Mouse (Mus musculus) kidney, adult 11 months (tissue): ENCODE data around the gene Galp.
"Not testable (repeated sequence)": the region's sequence is repeated elsewhere in the genome, so short reads cannot be mapped to it uniquely, and the experiment has no call there.

Experiments used
- DNase-seq: peaks from one replicate; pipeline ENCODE4 v3.0.0; 2022

Gene Galp

GRCm38 (mm10) chr7:6182882-6183281 lies 14.0 kb upstream of the Galp start:
- DNase-seq: no peak

DNA sequence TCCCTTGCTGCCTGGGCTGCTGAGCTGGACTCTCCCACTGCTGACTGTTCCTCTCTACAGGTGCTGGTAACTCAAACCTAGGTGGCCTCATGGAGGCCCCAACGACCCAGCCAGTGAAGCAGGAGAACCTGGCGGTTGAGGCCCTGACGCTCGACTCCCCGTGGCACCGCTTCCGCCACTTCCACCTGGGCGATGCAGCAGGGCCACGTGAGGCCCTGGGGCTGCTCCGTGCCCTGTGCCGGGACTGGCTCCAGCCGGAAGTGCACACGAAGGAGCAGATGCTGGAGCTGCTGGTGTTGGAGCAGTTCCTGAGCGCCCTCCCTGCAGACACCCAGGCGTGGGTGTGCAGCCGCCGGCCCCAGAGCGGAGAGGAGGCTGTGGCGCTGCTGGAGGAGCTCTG lies 13.1 kb upstream of the Galp start:
- peak; percentile 69 for DNase-seq

GRCm38 (mm10) chr7:6184521-6184920 lies 12.4 kb upstream of the Galp start:
- DNase-seq: peak; percentile 67

DNA sequence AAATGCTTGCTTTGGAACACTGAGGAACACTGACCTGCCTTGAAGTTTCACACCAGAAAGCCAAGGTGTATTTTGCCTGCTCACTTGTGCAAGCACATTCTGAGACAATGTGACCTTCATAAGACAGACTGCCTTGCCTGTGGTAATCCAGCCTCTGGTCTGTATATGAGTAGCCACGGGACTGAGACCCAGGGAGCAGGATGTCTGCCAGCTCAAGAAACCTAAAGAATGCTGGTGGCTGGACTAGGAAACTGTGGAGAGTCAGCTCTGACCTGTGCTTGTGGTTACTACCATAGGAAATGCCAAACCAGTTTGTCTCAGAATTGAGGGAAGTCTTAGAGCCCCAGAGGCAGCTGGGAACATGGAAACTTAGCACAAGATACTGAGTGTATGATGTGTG lies 11.5 kb upstream of the Galp start:
- DNase-seq: peak; percentile 30

DNA sequence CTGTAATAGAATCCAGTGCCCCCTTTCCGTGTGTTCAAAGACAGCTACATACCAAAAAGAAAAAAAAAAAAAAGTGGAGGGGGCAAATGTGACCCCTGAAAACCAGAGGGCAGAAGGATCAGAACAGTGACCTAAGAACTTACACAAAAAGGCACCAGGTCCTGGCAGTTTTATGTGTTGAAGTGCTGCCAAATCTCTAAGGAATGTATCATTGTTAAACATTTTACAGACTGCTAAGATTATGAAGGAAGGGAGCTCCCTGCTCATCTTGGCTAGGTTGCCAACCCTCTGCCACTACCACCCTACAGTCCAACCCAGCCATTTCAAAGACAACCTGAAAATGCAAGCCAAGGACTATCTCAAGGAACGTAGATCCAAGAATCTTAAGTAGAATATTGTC lies 10.7 kb upstream of the Galp start:
- peak; percentile 43 for DNase-seq

- DNase-seq: no peak
Measured at GRCm38 (mm10) chr7:6186756-6187155, 10.1 kb upstream of the Galp start.

- peak; percentile 57 for DNase-seq
Measured at GRCm38 (mm10) chr7:6189542-6189941, 7.3 kb upstream of the Galp start.

DNA sequence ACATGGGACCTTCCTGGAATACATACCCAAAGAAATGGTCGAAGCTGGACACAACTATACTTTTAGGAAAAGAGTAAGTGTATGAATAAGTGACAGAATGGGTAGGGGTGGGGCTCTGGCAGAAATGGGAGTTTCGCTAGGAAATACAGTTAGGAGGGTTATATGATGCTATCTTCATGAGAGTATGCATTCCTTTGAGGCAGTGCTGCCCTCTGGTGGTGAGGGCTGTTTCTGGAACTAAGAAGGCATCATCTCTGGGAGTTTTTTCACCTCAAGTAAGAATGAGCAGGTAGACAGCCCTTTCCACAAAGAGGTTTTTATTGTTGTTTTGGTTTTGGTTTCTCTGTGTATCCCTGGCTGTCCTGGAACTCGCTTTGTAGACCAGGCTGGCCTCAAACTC lies 5.5 kb upstream of the Galp start:
- DNase-seq: peak; percentile 62

- no peak for DNase-seq
Measured at GRCm38 (mm10) chr7:6194129-6194528, 2.8 kb upstream of the Galp start.

- no peak for DNase-seq
Measured at GRCm38 (mm10) chr7:6195777-6196176, 1.1 kb upstream of the Galp start.

DNA sequence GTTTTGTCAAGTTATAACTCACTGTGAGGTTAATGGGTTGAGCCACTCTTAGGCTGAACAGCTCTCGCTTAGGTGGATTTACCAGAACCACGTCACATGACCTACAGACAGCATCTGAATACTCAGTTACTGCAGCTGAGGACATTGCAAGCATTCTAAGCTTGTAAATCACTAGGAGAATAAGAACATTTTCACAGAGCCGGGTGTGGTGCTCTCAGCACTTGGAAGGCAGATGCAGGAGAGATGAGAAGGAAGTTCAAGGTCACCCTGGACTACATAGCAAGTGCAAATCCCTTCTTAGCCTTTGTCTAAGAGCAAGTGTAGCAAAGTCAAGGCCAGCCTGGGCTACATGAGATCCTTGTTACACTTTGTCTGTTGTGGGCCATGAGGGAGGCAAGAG lies 7.3 kb downstream of the Galp start:
- no peak for DNase-seq

- DNase-seq: no peak
Measured at GRCm38 (mm10) chr7:6213144-6213543, 16.3 kb downstream of the Galp start.

GRCm38 (mm10) chr7:6214691-6215090 lies 17.8 kb downstream of the Galp start:
- not testable (repeated sequence) for DNase-seq

- no peak for DNase-seq
Measured at GRCm38 (mm10) chr7:6220147-6220546, 23.3 kb downstream of the Galp start.

GRCm38 (mm10) chr7:6221978-6222377 lies 25.1 kb downstream of the Galp start, which contains the start of gene Zscan5b:
TSS of gene Zscan5b (plus strand) at chr7:6222278.
- DNase-seq: no peak

GRCm38 (mm10) chr7:6228491-6228890 lies 31.6 kb downstream of the Galp start:
- peak; percentile 35 for DNase-seq

GRCm38 (mm10) chr7:6239787-6240186 lies 42.9 kb downstream of the Galp start:
- DNase-seq: peak; percentile 5

GRCm38 (mm10) chr7:6240841-6241425 lies 44.0 kb downstream of the Galp start:
- peak; percentile 6 for DNase-seq

DNA sequence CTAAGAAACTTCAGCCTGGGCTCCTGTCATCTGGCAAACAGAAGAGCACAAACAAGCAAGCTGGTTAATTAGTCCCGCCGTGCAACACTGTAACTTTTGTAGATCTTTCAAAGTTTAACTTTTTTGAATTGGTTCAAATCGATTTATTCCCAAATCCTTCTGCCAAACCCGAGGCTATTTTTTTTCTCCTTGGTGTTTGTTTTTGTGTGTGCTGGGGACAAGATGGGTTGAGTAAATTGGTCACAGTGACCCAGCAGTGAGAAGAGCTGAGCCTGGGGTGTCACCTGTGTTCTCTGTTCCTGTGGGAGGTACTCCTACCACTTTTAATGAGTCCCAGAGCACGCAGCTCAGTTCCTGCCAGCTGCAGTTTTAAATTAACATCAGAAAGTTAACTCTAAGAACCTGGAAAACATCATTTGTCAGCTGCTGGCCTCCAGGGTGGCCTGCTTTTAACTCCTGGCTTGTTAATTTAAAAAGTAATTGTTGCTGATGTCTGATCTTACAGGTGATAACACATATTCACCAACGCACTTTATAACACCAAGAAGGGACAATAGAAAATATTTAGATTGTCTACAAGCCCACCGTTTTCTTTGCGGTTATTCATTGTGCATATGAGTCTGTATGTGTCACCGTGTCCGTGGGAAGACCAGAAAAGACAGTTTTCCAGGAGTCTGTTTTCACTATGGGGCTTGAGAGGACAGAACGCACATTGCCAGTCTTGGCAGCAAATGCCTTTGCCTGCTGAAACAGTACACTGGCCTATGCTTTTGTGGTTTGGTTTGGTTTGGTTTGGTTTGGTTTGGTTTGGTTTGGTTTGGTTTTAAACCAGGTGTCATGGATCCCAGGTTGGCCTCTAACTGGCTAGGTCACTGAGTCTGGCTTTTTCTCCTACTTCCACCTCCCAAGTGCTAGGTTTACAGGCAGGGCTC lies 47.7 kb downstream of the Galp start:
- peak; percentile 55 for DNase-seq

- no peak for DNase-seq
Measured at GRCm38 (mm10) chr7:6252410-6252809, 55.5 kb downstream of the Galp start, which contains the start of gene Epp13. TSS of gene Epp13 (plus strand) at chr7:6252710.

DNA sequence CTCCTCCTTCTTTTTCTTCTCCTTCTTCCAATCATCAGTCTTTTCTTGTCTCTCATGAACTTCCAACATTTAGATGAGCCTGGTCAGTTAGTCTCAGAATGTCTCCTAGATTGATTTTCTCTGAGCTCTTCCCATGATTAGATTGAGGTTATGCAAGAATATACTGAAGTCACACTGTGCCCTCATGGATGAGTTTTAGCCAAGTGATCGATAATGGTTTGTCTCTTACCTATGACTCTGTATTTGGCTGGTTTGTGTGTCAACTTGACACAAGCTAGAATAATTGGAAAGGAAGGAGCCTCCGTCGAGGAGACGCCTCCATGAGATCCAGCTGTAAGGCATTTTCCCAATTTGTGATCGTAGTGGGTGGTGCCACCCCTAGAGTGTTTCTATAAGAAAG lies 57.6 kb downstream of the Galp start:
- DNase-seq: no peak

GRCm38 (mm10) chr7:6257386-6257785 lies 60.5 kb downstream of the Galp start:
- DNase-seq: no peak

GRCm38 (mm10) chr7:6258232-6259220 lies 61.6 kb downstream of the Galp start:
- DNase-seq: no peak
